Mouse (Mus musculus): ENCODE results near the gene Camkmt. TPM values are rescaled to one million over a fixed set of nuclear protein-coding genes. Genes with fewer than 3 reads are reported as not detected.

The Camkmt gene
- total RNA-seq (2017) = 2.1 and 5.8 TPM in 2 replicates

GRCm38 (mm10) chr17:85090120-85091099 is at the start of gene Camkmt, which contains the start of gene Prepl:
Gene Camkmt (plus strand): TSS chr17:85090552.
Gene Prepl (minus strand): TSS chr17:85090241.
- ATAC-seq (ENCODE audit: extremely low read depth, insufficient number of reproducible peaks, low FRiP score, poor library complexity, severe bottlenecking) = peak; percentile 99

- no peak for ATAC-seq (ENCODE audit: extremely low read depth, insufficient number of reproducible peaks, low FRiP score, poor library complexity, severe bottlenecking)
Observed at GRCm38 (mm10) chr17:85040913-85041312, 49.4 kb upstream of the Camkmt start.

DNA sequence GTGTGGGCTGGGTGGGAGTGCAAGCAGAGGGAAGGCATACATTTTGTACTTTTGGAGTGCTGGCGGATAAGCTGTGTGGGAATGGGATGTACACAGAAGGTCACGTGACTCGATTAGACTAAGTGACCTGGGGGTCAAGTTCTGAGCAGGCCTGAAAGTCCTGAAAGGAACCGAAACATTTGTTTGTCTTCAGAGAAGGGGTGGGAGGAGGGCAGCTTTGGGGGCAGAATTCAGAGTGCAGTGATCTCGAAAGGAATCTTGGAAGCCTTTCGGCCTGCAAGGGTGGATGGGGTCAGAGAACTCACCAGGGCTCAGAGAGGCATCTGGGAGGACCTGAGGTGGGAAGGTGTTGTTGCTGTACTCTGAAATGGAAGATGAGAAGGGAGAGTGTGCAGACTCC is 47.9 kb upstream of the Camkmt start:
- no peak for ATAC-seq (ENCODE audit: extremely low read depth, insufficient number of reproducible peaks, low FRiP score, poor library complexity, severe bottlenecking)

DNA sequence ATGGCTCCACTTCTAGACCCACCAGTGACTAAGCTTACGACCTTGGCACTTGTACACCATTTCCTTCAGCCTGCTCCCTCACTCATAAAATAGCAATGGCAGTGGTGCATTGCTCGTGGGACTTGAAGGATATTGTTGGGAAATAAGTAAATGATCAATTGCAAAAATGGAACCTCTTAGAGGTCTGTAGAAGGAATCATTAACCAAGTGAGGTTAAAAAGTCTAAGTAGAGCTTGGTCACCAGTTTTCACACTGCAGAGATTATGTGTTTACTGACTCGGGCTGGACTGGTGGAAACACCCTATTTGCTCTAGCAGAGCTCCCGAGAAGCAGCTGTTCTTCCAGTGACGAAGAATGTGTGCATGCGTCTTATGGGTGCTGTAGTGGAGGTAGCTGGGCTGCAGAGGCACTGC is 46.9 kb upstream of the Camkmt start:
- no peak for ATAC-seq (ENCODE audit: extremely low read depth, insufficient number of reproducible peaks, low FRiP score, poor library complexity, severe bottlenecking)

GRCm38 (mm10) chr17:85044466-85044865 is 45.9 kb upstream of the Camkmt start:
- no peak for ATAC-seq (ENCODE audit: extremely low read depth, insufficient number of reproducible peaks, low FRiP score, poor library complexity, severe bottlenecking)

GRCm38 (mm10) chr17:85045160-85045559 is 45.2 kb upstream of the Camkmt start:
- no peak for ATAC-seq (ENCODE audit: extremely low read depth, insufficient number of reproducible peaks, low FRiP score, poor library complexity, severe bottlenecking)

GRCm38 (mm10) chr17:85048379-85048778 is 42.0 kb upstream of the Camkmt start:
- ATAC-seq (ENCODE audit: extremely low read depth, insufficient number of reproducible peaks, low FRiP score, poor library complexity, severe bottlenecking) = no peak

DNA sequence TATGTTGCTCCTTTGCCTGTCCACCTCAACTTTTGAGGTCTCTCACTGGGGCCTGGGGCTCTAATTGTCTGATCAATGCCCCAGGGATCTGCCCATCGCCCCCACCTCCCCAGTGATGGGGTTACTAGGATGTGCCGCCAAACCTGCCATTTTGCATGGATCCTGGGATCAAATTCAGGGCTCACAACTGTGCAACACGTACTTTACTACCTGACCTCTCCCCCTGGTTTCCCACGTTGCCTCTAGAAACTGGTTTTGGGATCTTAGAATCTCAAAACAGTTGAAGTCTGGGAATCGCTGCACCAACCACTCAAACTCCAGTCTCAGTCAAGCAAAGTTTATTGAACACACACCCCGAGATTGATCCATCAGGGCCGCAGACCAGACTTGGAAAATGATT is 32.1 kb upstream of the Camkmt start:
- no peak for ATAC-seq (ENCODE audit: extremely low read depth, insufficient number of reproducible peaks, low FRiP score, poor library complexity, severe bottlenecking)

- ATAC-seq (ENCODE audit: extremely low read depth, insufficient number of reproducible peaks, low FRiP score, poor library complexity, severe bottlenecking) = no peak
Observed at GRCm38 (mm10) chr17:85059136-85059535, 31.2 kb upstream of the Camkmt start.

- no peak for ATAC-seq (ENCODE audit: extremely low read depth, insufficient number of reproducible peaks, low FRiP score, poor library complexity, severe bottlenecking)
Observed at GRCm38 (mm10) chr17:85063560-85063959, 26.8 kb upstream of the Camkmt start.

GRCm38 (mm10) chr17:85067331-85067730 is 23.0 kb upstream of the Camkmt start:
- ATAC-seq (ENCODE audit: extremely low read depth, insufficient number of reproducible peaks, low FRiP score, poor library complexity, severe bottlenecking) = no peak

GRCm38 (mm10) chr17:85070658-85071057 is 19.7 kb upstream of the Camkmt start:
- no peak for ATAC-seq (ENCODE audit: extremely low read depth, insufficient number of reproducible peaks, low FRiP score, poor library complexity, severe bottlenecking)

DNA sequence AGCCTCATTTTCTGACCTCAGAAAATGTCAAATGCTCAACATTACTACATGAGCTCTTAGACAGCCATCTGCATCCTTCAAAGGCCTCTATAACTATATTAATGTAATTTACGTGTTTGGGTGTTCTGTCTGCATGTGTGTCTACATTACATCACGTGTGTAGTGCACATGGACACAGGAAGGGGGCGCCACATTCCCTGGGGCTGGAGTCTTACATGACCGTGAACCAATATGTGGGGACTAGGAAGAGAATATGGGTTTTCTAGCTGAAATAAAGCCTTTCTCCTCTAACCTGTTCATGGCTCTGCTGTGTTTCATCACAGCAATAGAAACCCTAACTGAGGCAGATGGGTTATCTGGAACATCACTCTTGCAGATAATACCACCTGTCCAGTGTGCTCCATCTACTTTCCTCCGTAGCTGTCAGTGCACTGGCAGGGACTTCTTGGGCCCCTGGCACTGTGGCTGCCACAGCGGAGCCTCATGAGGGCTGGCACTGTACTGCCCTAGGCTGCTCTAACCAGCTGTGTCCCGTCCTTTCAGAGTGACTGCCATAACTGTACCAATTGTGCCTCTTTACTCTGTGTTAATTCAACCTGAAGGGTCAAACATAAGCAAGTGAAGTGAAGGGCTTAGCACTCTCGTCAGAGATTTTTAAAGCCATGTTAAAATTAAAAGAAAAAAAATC is 19.1 kb upstream of the Camkmt start:
- no peak for ATAC-seq (ENCODE audit: extremely low read depth, insufficient number of reproducible peaks, low FRiP score, poor library complexity, severe bottlenecking)

DNA sequence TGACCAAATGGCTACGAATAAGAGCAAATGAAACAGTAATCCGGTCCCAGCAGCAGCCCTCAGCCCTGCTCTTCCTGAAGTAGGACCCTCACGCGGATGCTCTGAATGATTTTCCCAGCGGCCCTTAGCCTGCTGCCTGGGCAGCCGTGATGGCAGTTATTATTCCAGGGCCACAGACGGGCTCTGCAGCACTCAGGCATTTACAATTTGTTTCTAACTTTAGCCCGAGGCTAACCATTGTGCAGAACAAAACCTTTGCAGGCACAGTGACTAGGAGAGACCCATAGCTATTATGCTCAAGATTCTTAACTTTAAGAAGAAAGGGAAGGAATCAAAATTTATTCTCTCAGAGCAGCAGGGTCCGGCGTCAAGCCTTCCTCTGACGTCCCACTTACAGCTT is 18.0 kb upstream of the Camkmt start:
- no peak for ATAC-seq (ENCODE audit: extremely low read depth, insufficient number of reproducible peaks, low FRiP score, poor library complexity, severe bottlenecking)

DNA sequence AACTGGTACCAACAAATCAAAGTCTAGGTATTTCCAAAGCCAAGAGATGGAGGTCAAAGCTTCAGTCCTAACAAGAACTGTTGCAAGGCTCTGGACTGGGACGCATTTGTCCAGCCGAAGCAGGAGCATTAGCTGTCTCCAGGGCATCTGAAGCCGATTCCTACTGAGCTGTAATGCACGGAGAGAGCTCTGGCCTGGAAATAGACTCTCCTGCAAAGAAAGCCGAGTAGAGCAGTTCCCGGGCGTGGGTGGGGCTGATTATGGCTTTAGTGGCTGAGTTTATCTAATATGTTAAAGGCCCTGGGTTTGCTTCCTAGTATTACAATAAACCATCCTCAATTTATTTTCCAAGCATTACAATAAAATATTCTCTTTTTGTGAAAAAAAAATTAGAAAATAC is 17.1 kb upstream of the Camkmt start:
- no peak for ATAC-seq (ENCODE audit: extremely low read depth, insufficient number of reproducible peaks, low FRiP score, poor library complexity, severe bottlenecking)

GRCm38 (mm10) chr17:85074083-85074482 is 16.3 kb upstream of the Camkmt start:
- ATAC-seq (ENCODE audit: extremely low read depth, insufficient number of reproducible peaks, low FRiP score, poor library complexity, severe bottlenecking) = no peak

DNA sequence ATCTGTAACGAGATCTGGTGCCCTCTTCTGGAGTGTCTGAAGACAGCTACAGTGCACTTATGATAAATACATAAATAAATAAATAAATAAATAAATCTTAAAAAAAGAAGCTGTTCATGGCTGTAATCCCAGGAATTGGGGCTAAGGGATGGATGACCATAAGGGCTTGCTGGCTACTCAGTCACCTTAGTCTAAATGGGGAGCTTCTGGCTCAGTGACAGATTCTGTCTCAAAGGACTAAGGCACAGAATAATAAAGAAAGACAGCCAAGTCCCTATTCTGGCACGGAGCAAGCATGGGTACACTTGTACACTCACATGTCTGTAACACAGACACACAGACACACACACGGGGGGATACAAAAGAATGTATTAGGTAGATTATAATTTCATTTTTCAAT is 11.1 kb upstream of the Camkmt start:
- no peak for ATAC-seq (ENCODE audit: extremely low read depth, insufficient number of reproducible peaks, low FRiP score, poor library complexity, severe bottlenecking)

- no peak for ATAC-seq (ENCODE audit: extremely low read depth, insufficient number of reproducible peaks, low FRiP score, poor library complexity, severe bottlenecking)
Observed at GRCm38 (mm10) chr17:85080781-85081180, 9.6 kb upstream of the Camkmt start.

DNA sequence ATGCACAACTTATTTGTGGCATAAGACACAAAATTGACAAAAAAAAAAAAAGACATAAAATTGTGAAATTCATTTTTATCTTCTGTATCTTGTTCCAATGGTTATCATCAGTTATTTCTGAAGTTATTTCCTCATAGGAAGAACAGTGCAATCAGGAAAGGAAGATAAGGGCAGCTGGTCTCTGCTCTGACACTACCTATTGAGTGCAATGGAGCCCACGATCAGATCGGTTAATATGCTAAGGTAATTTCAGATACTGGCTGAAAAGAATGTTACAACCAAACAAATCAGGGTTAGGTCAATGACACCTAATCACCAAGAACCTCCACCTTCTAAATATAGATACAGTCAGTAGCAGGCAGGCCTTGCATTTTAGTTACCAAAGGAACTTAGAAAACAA is 5.0 kb upstream of the Camkmt start:
- ATAC-seq (ENCODE audit: extremely low read depth, insufficient number of reproducible peaks, low FRiP score, poor library complexity, severe bottlenecking) = no peak

DNA sequence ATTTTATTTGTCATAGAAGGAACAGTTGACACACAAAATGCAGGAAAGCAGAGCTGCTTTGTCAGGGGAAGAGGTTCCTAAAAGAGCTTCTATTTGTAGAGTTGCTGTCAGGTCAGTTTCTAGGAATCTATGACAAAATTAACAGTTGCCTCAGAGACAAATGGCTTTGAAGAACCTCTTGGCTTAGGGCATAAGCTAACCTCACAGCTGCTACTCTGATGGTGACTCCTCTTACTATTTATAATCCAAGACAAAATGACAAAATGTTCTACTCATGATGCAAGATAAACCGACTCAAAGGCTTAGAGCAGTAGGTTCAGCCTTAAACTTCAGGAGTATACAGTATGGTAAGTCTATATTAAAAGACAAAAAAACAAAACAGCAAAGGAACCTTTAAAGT is 3.9 kb upstream of the Camkmt start:
- ATAC-seq (ENCODE audit: extremely low read depth, insufficient number of reproducible peaks, low FRiP score, poor library complexity, severe bottlenecking) = no peak
